Mouse (Mus musculus): ENCODE results near the gene Rbm4b. TPM values are rescaled to one million over a fixed set of nuclear protein-coding genes. Genes with fewer than 3 reads are reported as not detected.
A peak's percentile ranks its signal among the peaks of the same experiment; 100 is the strongest.
"Not testable (repeated sequence)": the region's sequence is repeated elsewhere in the genome, so short reads cannot be mapped to it uniquely, and the experiment has no call there.

Rbm4b gene
- polyA plus RNA-seq, 1 experiment from 2014 or later = 116 TPM

- H3K4me2 ChIP-seq (ENCODE audit: low read depth, low read length) = no peak overlapping the region
- ATAC-seq (replicated peaks; ENCODE audit: insufficient number of reproducible peaks, low FRiP score, low TSS enrichment, low read depth) (no peak), DNase-seq (ENCODE audit: low spot score) (no peak)
- WGBS = 91% methylated on average over 10 of the region's 10 CpGs
- no peaks in the 10 kb centered on the region for H3K27me3 ChIP-seq (ENCODE audit: control insufficient read depth, insufficient read depth, low read length)
- H3K4me1 ChIP-seq (ENCODE audit: control insufficient read depth, insufficient read depth, low read length) = no peaks in the 10 kb centered on the region
- H3K36me3 ChIP-seq (replicated peaks; ENCODE audit: control insufficient read depth, insufficient read depth, low read depth, low read length) = no peaks in the 10 kb centered on the region
- no peaks in the 10 kb centered on the region for H3K9me3 ChIP-seq (replicated peaks; ENCODE audit: control insufficient read depth, low read length)
- H3K9ac ChIP-seq (replicated peaks; ENCODE audit: low read length) = no peak overlapping the region
- no peak overlapping the region for H3K4me3 ChIP-seq (ENCODE audit: low read depth, low read length)
- no peak overlapping the region for H3K27ac ChIP-seq (replicated peaks; ENCODE audit: low read depth, low read length)
Measured at GRCm38 (mm10) chr19:4745681-4746080, 10.6 kb upstream of the Rbm4b start.

GRCm38 (mm10) chr19:4746611-4747010 lies 9.7 kb upstream of the Rbm4b start:
- ATAC-seq (replicated peaks; ENCODE audit: insufficient number of reproducible peaks, low FRiP score, low TSS enrichment, low read depth) = no peak
- H3K4me3 ChIP-seq (ENCODE audit: low read depth, low read length) = no peak overlapping the region
- H3K27me3 ChIP-seq (ENCODE audit: control insufficient read depth, insufficient read depth, low read length) = no peaks in the 10 kb centered on the region
- no peak overlapping the region for H3K4me2 ChIP-seq (ENCODE audit: low read depth, low read length)
- H3K36me3 ChIP-seq (replicated peaks; ENCODE audit: control insufficient read depth, insufficient read depth, low read depth, low read length) = no peaks in the 10 kb centered on the region
- WGBS = 82% methylated on average over 14 of the region's 14 CpGs
- H3K4me1 ChIP-seq (ENCODE audit: control insufficient read depth, insufficient read depth, low read length) = no peaks in the 10 kb centered on the region
- no peak overlapping the region for H3K27ac ChIP-seq (replicated peaks; ENCODE audit: low read depth, low read length)
- no peak overlapping the region for H3K9ac ChIP-seq (replicated peaks; ENCODE audit: low read length)
- H3K9me3 ChIP-seq (replicated peaks; ENCODE audit: control insufficient read depth, low read length) = no peaks in the 10 kb centered on the region
- DNase-seq (ENCODE audit: low spot score) = no peak

GRCm38 (mm10) chr19:4747631-4748312 lies 8.5 kb upstream of the Rbm4b start:
- Histone ChIP-seq H3K36me3 (replicated peaks; ENCODE audit: control insufficient read depth, insufficient read depth, low read depth, low read length) (no peaks in the 10 kb centered on the region), H3K4me1 (ENCODE audit: control insufficient read depth, insufficient read depth, low read length) (no peaks in the 10 kb centered on the region), H3K4me3 (ENCODE audit: low read depth, low read length) (no peak overlapping the region), H3K9me3 (replicated peaks; ENCODE audit: control insufficient read depth, low read length) (no peaks in the 10 kb centered on the region), H3K4me2 (ENCODE audit: low read depth, low read length) (no peak overlapping the region), H3K9ac (replicated peaks; ENCODE audit: low read length) (no peak overlapping the region), H3K27ac (replicated peaks; ENCODE audit: low read depth, low read length) (no peak overlapping the region), H3K27me3 (ENCODE audit: control insufficient read depth, insufficient read depth, low read length) (no peaks in the 10 kb centered on the region)
- no peak for ATAC-seq (replicated peaks; ENCODE audit: insufficient number of reproducible peaks, low FRiP score, low TSS enrichment, low read depth)
- DNase-seq (ENCODE audit: low spot score) = no peak
- 88% methylated on average over 9 of the region's 9 CpGs for WGBS

GRCm38 (mm10) chr19:4748493-4748892 lies 7.8 kb upstream of the Rbm4b start:
- H3K4me1 ChIP-seq (ENCODE audit: control insufficient read depth, insufficient read depth, low read length) = no peaks in the 10 kb centered on the region
- H3K27ac ChIP-seq (replicated peaks; ENCODE audit: low read depth, low read length) = no peak overlapping the region
- DNase-seq (ENCODE audit: low spot score) (no peak), ATAC-seq (replicated peaks; ENCODE audit: insufficient number of reproducible peaks, low FRiP score, low TSS enrichment, low read depth) (no peak)
- H3K36me3 ChIP-seq (replicated peaks; ENCODE audit: control insufficient read depth, insufficient read depth, low read depth, low read length) = no peaks in the 10 kb centered on the region
- H3K9ac ChIP-seq (replicated peaks; ENCODE audit: low read length) = no peak overlapping the region
- no peak overlapping the region for H3K4me3 ChIP-seq (ENCODE audit: low read depth, low read length)
- WGBS = 89% methylated on average over 10 of the region's 10 CpGs
- no peaks in the 10 kb centered on the region for H3K27me3 ChIP-seq (ENCODE audit: control insufficient read depth, insufficient read depth, low read length)
- H3K9me3 ChIP-seq (replicated peaks; ENCODE audit: control insufficient read depth, low read length) = no peaks in the 10 kb centered on the region
- no peak overlapping the region for H3K4me2 ChIP-seq (ENCODE audit: low read depth, low read length)

- H3K9me3 ChIP-seq (replicated peaks; ENCODE audit: control insufficient read depth, low read length) = no peaks in the 10 kb centered on the region
- no peak overlapping the region for H3K27ac ChIP-seq (replicated peaks; ENCODE audit: low read depth, low read length)
- no peaks in the 10 kb centered on the region for H3K36me3 ChIP-seq (replicated peaks; ENCODE audit: control insufficient read depth, insufficient read depth, low read depth, low read length)
- no peak overlapping the region for H3K9ac ChIP-seq (replicated peaks; ENCODE audit: low read length)
- no peak for ATAC-seq (replicated peaks; ENCODE audit: insufficient number of reproducible peaks, low FRiP score, low TSS enrichment, low read depth)
- no peak overlapping the region for H3K4me3 ChIP-seq (ENCODE audit: low read depth, low read length)
- H3K27me3 ChIP-seq (ENCODE audit: control insufficient read depth, insufficient read depth, low read length) = no peaks in the 10 kb centered on the region
- no peak for DNase-seq (ENCODE audit: low spot score)
- H3K4me1 ChIP-seq (ENCODE audit: control insufficient read depth, insufficient read depth, low read length) = no peaks in the 10 kb centered on the region
- no peak overlapping the region for H3K4me2 ChIP-seq (ENCODE audit: low read depth, low read length)
- 84% methylated on average over 6 of the region's 6 CpGs for WGBS
Measured at GRCm38 (mm10) chr19:4749975-4750374, 6.3 kb upstream of the Rbm4b start.

- H3K27me3 ChIP-seq (ENCODE audit: control insufficient read depth, insufficient read depth, low read length) = no peaks in the 10 kb centered on the region
- ATAC-seq (replicated peaks; ENCODE audit: insufficient number of reproducible peaks, low FRiP score, low TSS enrichment, low read depth) = peak; percentile 60
- no peaks in the 10 kb centered on the region for H3K9me3 ChIP-seq (replicated peaks; ENCODE audit: control insufficient read depth, low read length)
- H3K4me1 ChIP-seq (ENCODE audit: control insufficient read depth, insufficient read depth, low read length) = no peaks in the 10 kb centered on the region
- peak; percentile 91 for DNase-seq (ENCODE audit: low spot score)
- peak overlapping the region; percentile 57 for H3K9ac ChIP-seq (replicated peaks; ENCODE audit: low read length)
- peak overlapping the region; percentile 71 for H3K4me3 ChIP-seq (ENCODE audit: low read depth, low read length)
- H3K27ac ChIP-seq (replicated peaks; ENCODE audit: low read depth, low read length) = peak overlapping the region; percentile 92
- 0% methylated on average over 10 of the region's 10 CpGs for WGBS
- peak overlapping the region; percentile 51 for H3K4me2 ChIP-seq (ENCODE audit: low read depth, low read length)
- no peaks in the 10 kb centered on the region; the same call in 1 of the 2 replicates for H3K36me3 ChIP-seq (replicated peaks; ENCODE audit: control insufficient read depth, insufficient read depth, low read depth, low read length)
Measured at GRCm38 (mm10) chr19:4755565-4756192, 618 bp upstream of the Rbm4b start.

- DNase-seq (ENCODE audit: low spot score) (no peak), ATAC-seq (replicated peaks; ENCODE audit: insufficient number of reproducible peaks, low FRiP score, low TSS enrichment, low read depth) (peak; percentile 6; the same call in 1 of the 2 replicates)
- Histone ChIP-seq H3K4me1 (ENCODE audit: control insufficient read depth, insufficient read depth, low read length) (no peaks in the 10 kb centered on the region), H3K27me3 (ENCODE audit: control insufficient read depth, insufficient read depth, low read length) (no peaks in the 10 kb centered on the region), H3K4me3 (ENCODE audit: low read depth, low read length) (peak overlapping the region; percentile 71), H3K4me2 (ENCODE audit: low read depth, low read length) (peak overlapping the region; percentile 68), H3K9me3 (replicated peaks; ENCODE audit: control insufficient read depth, low read length) (no peaks in the 10 kb centered on the region), H3K36me3 (replicated peaks; ENCODE audit: control insufficient read depth, insufficient read depth, low read depth, low read length) (peaks cover under 1% of the 10 kb centered on the region), H3K27ac (replicated peaks; ENCODE audit: low read depth, low read length) (peak overlapping the region; percentile 92), H3K9ac (replicated peaks; ENCODE audit: low read length) (peak overlapping the region; percentile 92)
- WGBS = 12% methylated on average over 9 of the region's 9 CpGs
Measured at GRCm38 (mm10) chr19:4756921-4757320, 624 bp downstream of the Rbm4b start.

- not testable (repeated sequence) for H3K36me3 ChIP-seq (replicated peaks; ENCODE audit: control insufficient read depth, insufficient read depth, low read depth, low read length); H3K9ac ChIP-seq (replicated peaks; ENCODE audit: low read length); H3K4me1 ChIP-seq (ENCODE audit: control insufficient read depth, insufficient read depth, low read length); DNase-seq (ENCODE audit: low spot score); ATAC-seq (replicated peaks; ENCODE audit: insufficient number of reproducible peaks, low FRiP score, low TSS enrichment, low read depth); H3K4me3 ChIP-seq (ENCODE audit: low read depth, low read length); H3K27ac ChIP-seq (replicated peaks; ENCODE audit: low read depth, low read length); H3K9me3 ChIP-seq (replicated peaks; ENCODE audit: control insufficient read depth, low read length); H3K27me3 ChIP-seq (ENCODE audit: control insufficient read depth, insufficient read depth, low read length); H3K4me2 ChIP-seq (ENCODE audit: low read depth, low read length)
- 95% methylated on average over 8 of the region's 8 CpGs for WGBS
Measured at GRCm38 (mm10) chr19:4760544-4760943, 4.2 kb downstream of the Rbm4b start.
